29 mouse cellular contexts compared by ENCODE assay signal in genomic region chr12:98059419-98060180, GRCm38 (mm10).
DNase-seq lines count a peak whose midpoint lies in the region; ATAC-seq lines count a peak whose summit lies in the region.
"Had no signal": no experiment of that assay in that cellular context is flagged by ENCODE, and none has a peak within 500 bp of the region (broad histone marks: within the 10 kb centered on the region; RNA-seq: fewer than 3 reads in every experiment).

No protein-coding gene starts in this region.

- H3K27ac ChIP-seq in forebrain, embryonic 13.5 days, result peak overlapping the region; percentile 41
- no peak overlapping the region for H3K27ac ChIP-seq in forebrain, embryonic 10.5 days
- H3K27ac ChIP-seq in forebrain, embryonic 14.5 days (ENCODE audit: low read depth, low read length), result peak overlapping the region; percentile 1; the same call in 1 of the 2 replicates
- H3K27ac ChIP-seq: embryonic facial prominence, embryonic 15.5 days; heart, adult 2 months; heart, embryonic 13.5 days; hindbrain, embryonic 15.5 days; kidney, embryonic 15.5 days; layer of hippocampus, adult 2 months; limb, embryonic 13.5 days; lung, embryonic 15.5 days; neural tube, embryonic 13.5 days had no signal

- H3K36me3 ChIP-seq in forebrain, embryonic 13.5 days (ENCODE audit: poor library complexity, severe bottlenecking), result no peaks in the 10 kb centered on the region
- no peaks in the 10 kb centered on the region for H3K36me3 ChIP-seq in forebrain, embryonic 10.5 days (replicated peaks)
- no peaks in the 10 kb centered on the region for H3K36me3 ChIP-seq in forebrain, embryonic 14.5 days (ENCODE audit: control insufficient read depth, insufficient read depth, low read length)
- H3K36me3 ChIP-seq: embryonic facial prominence, embryonic 15.5 days; heart, embryonic 13.5 days; hindbrain, embryonic 15.5 days; kidney, embryonic 15.5 days; limb, embryonic 13.5 days; lung, embryonic 15.5 days; neural tube, embryonic 13.5 days had no signal

- H3K4me3 ChIP-seq in forebrain, embryonic 13.5 days, result no peak overlapping the region
- no peak overlapping the region for H3K4me3 ChIP-seq in forebrain, embryonic 10.5 days
- no peak overlapping the region for H3K4me3 ChIP-seq in forebrain, embryonic 14.5 days (ENCODE audit: low read depth, low read length)
- H3K4me3 ChIP-seq: embryonic facial prominence, embryonic 15.5 days; heart, adult 2 months; heart, embryonic 13.5 days; hindbrain, embryonic 15.5 days; kidney, embryonic 15.5 days; layer of hippocampus, adult 2 months; limb, embryonic 13.5 days; lung, embryonic 15.5 days; megakaryocyte, embryonic 14.5 days; neural tube, embryonic 13.5 days had no signal

- ATAC-seq in forebrain, embryonic 13.5 days, result peak; percentile 92
- peak; percentile 94 for ATAC-seq in forebrain, embryonic 14.5 days
- ATAC-seq in megakaryocyte, adult 5-6 weeks (ENCODE audit: poor library complexity, severe bottlenecking), result no peak

- 37% methylated on average over 7 of the region's 7 CpGs for WGBS in forebrain, embryonic 13.5 days
- WGBS in forebrain, embryonic 10.5 days, result 83% methylated on average over 7 of the region's 7 CpGs
- 31% methylated on average over 7 of the region's 7 CpGs for WGBS in forebrain, embryonic 14.5 days

- H3K9ac ChIP-seq in forebrain, embryonic 13.5 days, result no peak overlapping the region
- no peak overlapping the region for H3K9ac ChIP-seq in forebrain, embryonic 14.5 days (ENCODE audit: low read length)
- H3K9ac ChIP-seq: embryonic facial prominence, embryonic 15.5 days; heart, embryonic 13.5 days; hindbrain, embryonic 15.5 days; kidney, embryonic 15.5 days; limb, embryonic 13.5 days; lung, embryonic 15.5 days; neural tube, embryonic 13.5 days had no signal

- no peak for DNase-seq in forebrain, embryonic 10.5 days (ENCODE audit: extremely low spot score, low spot score)
- peak; percentile 22 for DNase-seq in 416B (ENCODE audit: low read depth)
- peak; percentile 82 for DNase-seq in Muller cell, postnatal 12 days (ENCODE audit: inconsistent ontology term)
- peak; percentile 86 for DNase-seq in forebrain, embryonic 14.5 days (ENCODE audit: low spot score)
- no peak for DNase-seq in urinary bladder, postnatal 10 days (ENCODE audit: low spot score)
- DNase-seq: adrenal gland, postnatal 25 days; cerebellum, adult 18-20 months; gastrocnemius, postnatal 36 days; heart, adult 2 months; heart, postnatal 10 days; kidney, adult 18-20 months; kidney, postnatal 25 days; lung, postnatal 36 days; right cerebral cortex, postnatal 4 days; thymus, adult 2 months; thymus, postnatal 36 days had no signal

- H3K4me2 ChIP-seq in forebrain, embryonic 13.5 days, result no peak overlapping the region
- H3K4me2 ChIP-seq in forebrain, embryonic 14.5 days (ENCODE audit: low read length), result no peak overlapping the region
- H3K4me2 ChIP-seq: embryonic facial prominence, embryonic 15.5 days; heart, embryonic 13.5 days; hindbrain, embryonic 15.5 days; kidney, embryonic 15.5 days; limb, embryonic 13.5 days; liver, embryonic 11.5 days; lung, embryonic 15.5 days; neural tube, embryonic 13.5 days had no signal

- H3K27me3 ChIP-seq in forebrain, embryonic 13.5 days, result no peaks in the 10 kb centered on the region
- H3K27me3 ChIP-seq in forebrain, embryonic 10.5 days (ENCODE audit: poor library complexity, severe bottlenecking), result no peaks in the 10 kb centered on the region
- no peaks in the 10 kb centered on the region for H3K27me3 ChIP-seq in forebrain, embryonic 14.5 days (replicated peaks; ENCODE audit: control insufficient read depth, insufficient read depth, low read length)
- H3K27me3 ChIP-seq: CH12.LX; embryonic facial prominence, embryonic 15.5 days; heart, embryonic 13.5 days; hindbrain, embryonic 15.5 days; kidney, embryonic 15.5 days; limb, embryonic 13.5 days; lung, embryonic 15.5 days; megakaryocyte, embryonic 14.5 days; neural tube, embryonic 13.5 days had no signal

- H3K9me3 ChIP-seq in forebrain, embryonic 13.5 days (replicated peaks), result no peaks in the 10 kb centered on the region
- H3K9me3 ChIP-seq in forebrain, embryonic 10.5 days, result no peaks in the 10 kb centered on the region
- H3K9me3 ChIP-seq in forebrain, embryonic 14.5 days (replicated peaks; ENCODE audit: control insufficient read depth, low read length), result no peaks in the 10 kb centered on the region
- H3K9me3 ChIP-seq: embryonic facial prominence, embryonic 15.5 days; heart, embryonic 13.5 days; hindbrain, embryonic 15.5 days; kidney, embryonic 15.5 days; limb, embryonic 13.5 days; lung, embryonic 15.5 days; neural tube, embryonic 13.5 days had no signal

- H3K4me1 ChIP-seq in forebrain, embryonic 13.5 days, result peaks cover 8% of the 10 kb centered on the region; the same call in 1 of the 2 replicates
- no peaks in the 10 kb centered on the region for H3K4me1 ChIP-seq in forebrain, embryonic 10.5 days
- peaks cover 5% of the 10 kb centered on the region for H3K4me1 ChIP-seq in forebrain, embryonic 14.5 days (ENCODE audit: control insufficient read depth, insufficient read depth, low read length)
- H3K4me1 ChIP-seq: embryonic facial prominence, embryonic 15.5 days; heart, embryonic 13.5 days; hindbrain, embryonic 15.5 days; kidney, embryonic 15.5 days; limb, embryonic 13.5 days; lung, embryonic 15.5 days; megakaryocyte, embryonic 14.5 days; neural tube, embryonic 13.5 days had no signal

Comparison
In these comparisons a context has a peak if more than half of its experiments do, and no peak if none do; other contexts are left out.
1. DNase-seq: peak in 416B (single experiment), Muller cell, postnatal 12 days (single experiment) and forebrain, embryonic 14.5 days (single experiment); none in forebrain, embryonic 10.5 days (single experiment) and urinary bladder, postnatal 10 days (single experiment).